Mouse (Mus musculus): Measurements from ENCODE around the gene Atp2c2.

GRCm38 (mm10) chr8:119784676-119785075 lies 84.9 kb downstream of the Atp2c2 start:
- no peak for TF ChIP-seq POLR2A (IDR thresholded peaks at IDR 0.05; ENCODE audit: borderline replicate concordance, insufficient read depth, low read length)
- no peak for TF ChIP-seq CTCF (IDR thresholded peaks at IDR 0.05; ENCODE audit: borderline replicate concordance, insufficient read depth, low read depth, low read length)
